Comparison of ENCODE assay signal across 19 mouse cellular contexts in genomic region chr12:10179147-10179814, GRCm38 (mm10).
DNase-seq lines count a peak whose midpoint lies in the region; ATAC-seq and TF ChIP-seq lines count a peak whose summit lies in the region.
"Had no signal": no experiment of that assay in that cellular context is flagged by ENCODE, and none has a peak within 500 bp of the region (broad histone marks: within the 10 kb centered on the region; RNA-seq: fewer than 3 reads in every experiment).

No protein-coding gene starts in this region.

- no peaks in the 10 kb centered on the region for H3K9me3 ChIP-seq in kidney, embryonic 16.5 days (ENCODE audit: low read length)
- H3K9me3 ChIP-seq in hindbrain, embryonic 14.5 days (ENCODE audit: control insufficient read depth, low read length): no peaks in the 10 kb centered on the region
- no peaks in the 10 kb centered on the region for H3K9me3 ChIP-seq in neural tube, embryonic 13.5 days
- H3K9me3 ChIP-seq: liver, embryonic 12.5 days had no signal

- no peak for DNase-seq in kidney, postnatal 4 days
- DNase-seq in embryo, embryonic 10 days (ENCODE audit: low spot score): peak; percentile 6
- DNase-seq in hindbrain, embryonic 14.5 days (ENCODE audit: low spot score): no peak
- no peak for DNase-seq in yolk sac, embryonic 10.5 days (ENCODE audit: low spot score)
- DNase-seq in layer of hippocampus, adult 2 months (ENCODE audit: low spot score in 2 of 2): no peak
- DNase-seq: adrenal gland, postnatal 36 days; heart, adult 18-20 months; heart, postnatal 10 days; kidney, adult 2 months; left cerebral cortex, postnatal 4 days; lung, postnatal 10 days; retina, postnatal 1 day had no signal

- H3K4me3 ChIP-seq in kidney, embryonic 16.5 days (ENCODE audit: low read length): no peak overlapping the region
- no peak overlapping the region for H3K4me3 ChIP-seq in hindbrain, embryonic 14.5 days (replicated peaks; ENCODE audit: low read length)
- H3K4me3 ChIP-seq in neural tube, embryonic 13.5 days: no peak overlapping the region
- H3K4me3 ChIP-seq in layer of hippocampus, adult 2 months: no peak overlapping the region
- H3K4me3 ChIP-seq: liver, embryonic 12.5 days had no signal

- peak; percentile 89 for ATAC-seq in kidney, embryonic 16.5 days (ENCODE audit: low FRiP score, low TSS enrichment)
- peak; percentile 67; the same call in 1 of the 2 replicates for ATAC-seq in hindbrain, embryonic 14.5 days (ENCODE audit: low FRiP score)
- peak; percentile 88 for ATAC-seq in neural tube, embryonic 13.5 days (ENCODE audit: low read depth)
- no peak for ATAC-seq in megakaryocyte progenitor cell, adult 5-6 weeks (replicated peaks; ENCODE audit: poor library complexity)
- ATAC-seq: forebrain, embryonic 14.5 days; liver, embryonic 12.5 days had no signal

- TF ChIP-seq CTCF in layer of hippocampus, adult 2 months (conservative IDR thresholded peaks at IDR 0.05): no peak

- H3K4me2 ChIP-seq in kidney, embryonic 16.5 days (replicated peaks; ENCODE audit: low read depth, low read length): no peak overlapping the region
- no peak overlapping the region for H3K4me2 ChIP-seq in hindbrain, embryonic 14.5 days (replicated peaks)
- no peak overlapping the region for H3K4me2 ChIP-seq in neural tube, embryonic 13.5 days
- H3K4me2 ChIP-seq: liver, embryonic 12.5 days; midbrain, embryonic 11.5 days had no signal

- WGBS in kidney, embryonic 16.5 days: 19% methylated on average over 1 of the region's 1 CpGs
- 19% methylated on average over 1 of the region's 1 CpGs for WGBS in hindbrain, embryonic 14.5 days
- WGBS in neural tube, embryonic 13.5 days: 0% methylated on average over 1 of the region's 1 CpGs

- no peak overlapping the region for H3K9ac ChIP-seq in kidney, embryonic 16.5 days (replicated peaks; ENCODE audit: low read length)
- no peak overlapping the region for H3K9ac ChIP-seq in hindbrain, embryonic 14.5 days
- no peak overlapping the region for H3K9ac ChIP-seq in neural tube, embryonic 13.5 days
- H3K9ac ChIP-seq: liver, embryonic 12.5 days had no signal

- H3K27ac ChIP-seq in kidney, embryonic 16.5 days (ENCODE audit: low read length): no peak overlapping the region; the same call in 1 of the 2 replicates
- H3K27ac ChIP-seq in hindbrain, embryonic 14.5 days: no peak overlapping the region
- no peak overlapping the region for H3K27ac ChIP-seq in neural tube, embryonic 13.5 days (replicated peaks)
- H3K27ac ChIP-seq in layer of hippocampus, adult 2 months: no peak overlapping the region
- H3K27ac ChIP-seq: liver, embryonic 12.5 days had no signal

- no peaks in the 10 kb centered on the region for H3K27me3 ChIP-seq in kidney, embryonic 16.5 days (ENCODE audit: insufficient read depth, low read length)
- no peaks in the 10 kb centered on the region for H3K27me3 ChIP-seq in hindbrain, embryonic 14.5 days (ENCODE audit: control insufficient read depth, insufficient read depth, low read length)
- H3K27me3 ChIP-seq in neural tube, embryonic 13.5 days: peaks cover 3% of the 10 kb centered on the region; the same call in 1 of the 2 replicates
- H3K27me3 ChIP-seq: liver, embryonic 12.5 days had no signal

- H3K4me1 ChIP-seq in kidney, embryonic 16.5 days (ENCODE audit: insufficient read depth, low read length): peaks cover 12% of the 10 kb centered on the region; the same call in 1 of the 2 replicates
- 0 out of 2 replicates have a peak, but pooled peaks cover 2% of the 10 kb centered on the region for H3K4me1 ChIP-seq in hindbrain, embryonic 14.5 days (replicated peaks; ENCODE audit: control insufficient read depth, insufficient read depth, low read length)
- peaks cover 28% of the 10 kb centered on the region for H3K4me1 ChIP-seq in neural tube, embryonic 13.5 days (replicated peaks)
- H3K4me1 ChIP-seq: liver, embryonic 12.5 days had no signal

- H3K36me3 ChIP-seq in kidney, embryonic 16.5 days (ENCODE audit: insufficient read depth, low read length): no peaks in the 10 kb centered on the region
- no peaks in the 10 kb centered on the region for H3K36me3 ChIP-seq in hindbrain, embryonic 14.5 days (replicated peaks; ENCODE audit: control insufficient read depth, insufficient read depth)
- H3K36me3 ChIP-seq in neural tube, embryonic 13.5 days: no peaks in the 10 kb centered on the region
- H3K36me3 ChIP-seq: G1E; liver, embryonic 12.5 days had no signal
